Mouse (Mus musculus): Measurements from ENCODE around the gene Agtr1b. TPM values are rescaled to one million over a fixed set of nuclear protein-coding genes. Genes with fewer than 3 reads are reported as not detected.

Gene Agtr1b
- total and polyA plus RNA-seq, 3 experiments = not detected

DNA sequence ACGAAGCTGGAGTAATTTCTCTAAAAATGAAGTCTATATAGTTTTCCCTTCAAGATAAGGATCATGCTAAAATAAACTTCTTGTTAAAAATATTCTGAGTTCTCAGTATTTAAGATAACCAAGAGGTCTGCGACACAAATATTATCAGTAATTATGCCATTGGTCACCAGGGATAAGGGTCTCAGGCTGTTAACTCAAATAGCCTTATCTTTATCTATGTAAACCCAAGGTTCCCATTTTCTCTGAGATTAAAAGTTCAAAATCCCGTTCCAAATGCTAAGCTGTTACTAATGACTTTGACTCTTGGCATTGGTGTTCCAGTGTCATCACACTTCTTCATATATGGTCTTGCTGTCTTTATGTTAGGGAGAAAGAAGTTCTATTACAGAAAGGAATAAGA, 71.4 kb downstream of the Agtr1b start:
- in situ Hi-C loops (cut with MboI; ENCODE audit: low pct_ligation_motif_present, low pct_unique_long_range_greater_than_20kb, low sequenced_read_pairs) = no loop called here
- H3K9me3 ChIP-seq (replicated peaks; ENCODE audit: low read length) = no peaks in the 10 kb centered on the region

DNA sequence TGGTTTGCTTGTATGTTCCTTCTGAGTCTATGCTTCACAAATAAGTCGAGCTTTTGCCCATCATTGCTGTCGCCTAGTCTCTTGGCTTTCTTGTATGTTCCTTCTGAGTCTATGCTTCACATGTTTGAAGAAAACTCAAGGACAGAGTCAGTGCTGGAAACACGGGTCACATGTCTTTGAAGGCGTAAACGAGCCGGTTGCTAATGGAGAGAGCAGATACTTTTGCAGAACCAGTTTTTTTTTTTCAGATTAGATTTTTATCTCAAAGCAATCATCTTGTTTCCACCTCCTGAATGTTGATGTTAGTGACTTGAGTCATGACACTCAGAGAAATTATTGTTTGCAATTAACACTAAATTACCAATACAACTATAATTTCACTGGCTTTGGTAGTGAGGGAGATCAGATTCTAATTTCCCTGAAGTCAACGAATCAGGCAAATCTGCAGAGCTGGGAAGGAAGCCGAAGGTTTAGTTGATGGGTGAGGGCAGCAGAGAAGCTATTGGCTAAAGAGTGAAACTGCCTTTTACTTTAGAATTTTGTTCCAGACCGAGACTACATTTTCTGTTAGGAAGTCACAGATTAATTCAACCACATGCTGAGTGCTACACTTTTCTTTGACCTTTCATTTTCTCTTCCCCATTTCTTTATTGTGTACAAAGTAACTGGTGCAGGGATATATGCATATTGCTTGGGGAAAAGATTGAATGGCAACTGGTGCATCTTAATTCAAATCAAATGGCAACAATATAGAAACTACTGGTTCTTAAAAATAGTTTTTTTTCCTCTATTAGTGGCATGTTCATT, 72.2 kb downstream of the Agtr1b start:
- no peak for TF ChIP-seq ZMIZ1 (IDR thresholded peaks at IDR 0.05; ENCODE audit: low read depth, low read length)
- no peak for TF ChIP-seq RCOR1 (conservative IDR thresholded peaks at IDR 0.05; ENCODE audit: low read depth, low read length)
- Histone ChIP-seq H3K4me1 (ENCODE audit: control insufficient read depth in 1 of 2, insufficient read depth in 2 of 2) (no peaks in the 10 kb centered on the region), H3K79me2 (replicated peaks; ENCODE audit: control insufficient read depth, extremely low read depth, insufficient read depth, poor library complexity, severe bottlenecking) (no peaks in the 10 kb centered on the region), H3K9ac (ENCODE audit: insufficient read depth, low read depth) (no peak overlapping the region), H3K27me3 (replicated peaks) (no peaks in the 10 kb centered on the region), H3K27ac (ENCODE audit: insufficient read depth, low read depth) (no peak overlapping the region), H3K36me3 (replicated peaks in 1 of 2; ENCODE audit: control insufficient read depth in 1 of 2, insufficient read depth in 1 of 2, low read length in 1 of 2) (no peaks in the 10 kb centered on the region), H3K4me3 (replicated peaks in 1 of 3; ENCODE audit: low read depth in 2 of 3, low read length in 2 of 3, poor library complexity in 1 of 3) (no peak overlapping the region), H3K4me2 (ENCODE audit: insufficient read depth, low read depth, poor library complexity, severe bottlenecking) (peak overlapping the region; percentile 61; the same call in 1 of the 2 replicates), H3K9me3 (replicated peaks; ENCODE audit: low read length) (no peaks in the 10 kb centered on the region)
- in situ Hi-C loops (cut with MboI; ENCODE audit: low pct_ligation_motif_present, low pct_unique_long_range_greater_than_20kb, low sequenced_read_pairs) = no loop called here
- DNase-seq (ENCODE audit: extremely low read depth) = no peak
- dilution Hi-C loops (cut with MboI; ENCODE audit: extremely low pct_ligation_motif_present, extremely low pct_unique_long_range_greater_than_20kb, low sequenced_read_pairs) = no loop called here

More for the DNA sequence above, 71.4 kb downstream of the Agtr1b start:
- DNase-seq (ENCODE audit: extremely low read depth) = no peak
- no peak overlapping the region for H3K27ac ChIP-seq (ENCODE audit: insufficient read depth, low read depth)
- TF ChIP-seq MXI1 (IDR thresholded peaks at IDR 0.05; ENCODE audit: low read depth, low read length) (no peak), CHD2 (IDR thresholded peaks at IDR 0.05; ENCODE audit: low read length) (no peak), MAZ (IDR thresholded peaks at IDR 0.05; ENCODE audit: low read depth, low read length) (no peak), ZKSCAN1 (IDR thresholded peaks at IDR 0.05; ENCODE audit: borderline replicate concordance, low read depth, low read length) (no peak), RCOR1 (conservative IDR thresholded peaks at IDR 0.05; ENCODE audit: low read depth, low read length) (no peak), ZC3H11A (IDR thresholded peaks at IDR 0.05; ENCODE audit: low read depth, low read length) (no peak), MAFK (IDR thresholded peaks at IDR 0.05; ENCODE audit: insufficient replicate concordance, low read length) (no peak), TBP (conservative IDR thresholded peaks at IDR 0.05; ENCODE audit: low read depth, low read length) (no peak), NELFE (IDR thresholded peaks at IDR 0.05; ENCODE audit: low read depth, low read length) (no peak), SMC3 (IDR thresholded peaks at IDR 0.05; ENCODE audit: low read depth, low read length) (no peak), POLR2AphosphoS2 (IDR thresholded peaks at IDR 0.05; ENCODE audit: low read depth, low read length) (no peak), JUN (IDR thresholded peaks at IDR 0.05; ENCODE audit: insufficient read depth, low read depth, low read length) (no peak), SIN3A (IDR thresholded peaks at IDR 0.05; ENCODE audit: low read length) (no peak), ELF1 (IDR thresholded peaks at IDR 0.05; ENCODE audit: low read depth, low read length) (no peak), NRF1 (IDR thresholded peaks at IDR 0.05; ENCODE audit: low read depth, low read length) (no peak), TCF12 (IDR thresholded peaks at IDR 0.05; ENCODE audit: low read depth, low read length) (no peak)
- H3K4me3 ChIP-seq (replicated peaks in 1 of 3; ENCODE audit: low read depth in 2 of 3, low read length in 2 of 3, poor library complexity in 1 of 3) = no peak overlapping the region
- dilution Hi-C loops (cut with MboI; ENCODE audit: extremely low pct_ligation_motif_present, extremely low pct_unique_long_range_greater_than_20kb, low sequenced_read_pairs) = no loop called here
- H3K79me2 ChIP-seq (replicated peaks; ENCODE audit: control insufficient read depth, extremely low read depth, insufficient read depth, poor library complexity, severe bottlenecking) = no peaks in the 10 kb centered on the region
- no peaks in the 10 kb centered on the region for H3K36me3 ChIP-seq (replicated peaks in 1 of 2; ENCODE audit: control insufficient read depth in 1 of 2, insufficient read depth in 1 of 2, low read length in 1 of 2)
- no peak overlapping the region for H3K4me2 ChIP-seq (ENCODE audit: insufficient read depth, low read depth, poor library complexity, severe bottlenecking)
- H3K27me3 ChIP-seq (replicated peaks) = no peaks in the 10 kb centered on the region
- H3K9ac ChIP-seq (ENCODE audit: insufficient read depth, low read depth) = no peak overlapping the region
- H3K4me1 ChIP-seq (ENCODE audit: control insufficient read depth in 1 of 2, insufficient read depth in 2 of 2) = no peaks in the 10 kb centered on the region

All from CH12.LX (cell line).